Mouse (Mus musculus): Measurements from ENCODE around the gene Hoxc5.

GRCm38 (mm10) chr15:103034807-103035547 lies 67.7 kb downstream of the Hoxc5 start:
- no peak for TF ChIP-seq CTCF (IDR thresholded peaks at IDR 0.05; ENCODE audit: borderline replicate concordance, control insufficient read depth, extremely low read depth, insufficient read depth, low read length, poor library complexity)
- no peak for TF ChIP-seq POLR2A (IDR thresholded peaks at IDR 0.05; ENCODE audit: control insufficient read depth, extremely low read depth, insufficient read depth, low read length, poor library complexity)
